ENCODE assay signal across 7 mouse cellular contexts in genomic region chr14:61684473-61685230, GRCm38 (mm10).
A peak's percentile ranks its signal among the peaks of the same experiment; 100 is the strongest.
DNase-seq lines count a peak whose midpoint lies in the region; ATAC-seq and TF ChIP-seq lines count a peak whose summit lies in the region.

No protein-coding gene starts in this region.

- H3K4me3 ChIP-seq in lung, embryonic 14.5 days (ENCODE audit: low read depth, low read length), result peak overlapping the region; percentile 87
- peak overlapping the region; percentile 23 for H3K4me3 ChIP-seq in embryonic facial prominence, embryonic 12.5 days

- ATAC-seq in lung, embryonic 14.5 days (ENCODE audit: insufficient read depth), result no peak
- no peak for ATAC-seq in embryonic facial prominence, embryonic 12.5 days (ENCODE audit: insufficient number of reproducible peaks, insufficient read depth, low FRiP score, low TSS enrichment)

- TF ChIP-seq CTCF in lung, embryonic 14.5 days (IDR thresholded peaks at IDR 0.05; ENCODE audit: low read depth), result no peak

- H3K9me3 ChIP-seq in lung, embryonic 14.5 days (ENCODE audit: low read depth, low read length), result no peaks in the 10 kb centered on the region
- no peaks in the 10 kb centered on the region for H3K9me3 ChIP-seq in embryonic facial prominence, embryonic 12.5 days

- H3K27ac ChIP-seq in lung, embryonic 14.5 days (ENCODE audit: low read depth), result no peak overlapping the region
- H3K27ac ChIP-seq in embryonic facial prominence, embryonic 12.5 days, result no peak overlapping the region

- H3K4me1 ChIP-seq in lung, embryonic 14.5 days (ENCODE audit: insufficient read depth), result peaks cover 10% of the 10 kb centered on the region
- peaks cover 37% of the 10 kb centered on the region; the same call in 1 of the 2 replicates for H3K4me1 ChIP-seq in embryonic facial prominence, embryonic 12.5 days

- intact Hi-C loops in left cerebral cortex, postnatal 14 days (cut with DNase I), result no loop called here

- H3K9ac ChIP-seq in lung, embryonic 14.5 days, result no peak overlapping the region
- H3K9ac ChIP-seq in embryonic facial prominence, embryonic 12.5 days, result no peak overlapping the region

- H3K36me3 ChIP-seq in lung, embryonic 14.5 days (ENCODE audit: insufficient read depth), result no peaks in the 10 kb centered on the region
- no peaks in the 10 kb centered on the region for H3K36me3 ChIP-seq in embryonic facial prominence, embryonic 12.5 days

- H3K27me3 ChIP-seq in lung, embryonic 14.5 days (ENCODE audit: insufficient read depth, low read length), result peaks cover 41% of the 10 kb centered on the region
- peaks cover 31% of the 10 kb centered on the region for H3K27me3 ChIP-seq in embryonic facial prominence, embryonic 12.5 days

- WGBS in lung, embryonic 14.5 days, result 20% methylated on average over 26 of the region's 26 CpGs
- WGBS in embryonic facial prominence, embryonic 12.5 days, result 3% methylated on average over 26 of the region's 26 CpGs

- H3K4me2 ChIP-seq in lung, embryonic 14.5 days, result peak overlapping the region; percentile 96
- H3K4me2 ChIP-seq in embryonic facial prominence, embryonic 12.5 days (replicated peaks), result peak overlapping the region; percentile 96

- DNase-seq in lung, embryonic 14.5 days, result peak; percentile 44
- DNase-seq in lung, postnatal 14 days, result no peak
- DNase-seq in induced T-regulatory cell, adult 2 months (ENCODE audit: low read depth), result peak; percentile 74
- peak; percentile 61 for DNase-seq in naive thymus-derived CD4-positive, alpha-beta T cell, adult 2 months (ENCODE audit: low read depth)
- DNase-seq in right cerebral cortex, postnatal 10 days (ENCODE audit: low spot score in 2 of 2), result no peak
- DNase-seq in left cerebral cortex, postnatal 14 days (ENCODE audit: low spot score in 2 of 2), result no peak

Comparison
In these comparisons a context has a peak if more than half of its experiments do, and no peak if none do; other contexts are left out.
1. DNase-seq: peak in lung, embryonic 14.5 days (single experiment), induced T-regulatory cell, adult 2 months (single experiment) and naive thymus-derived CD4-positive, alpha-beta T cell, adult 2 months (single experiment); none in lung, postnatal 14 days (single experiment), right cerebral cortex, postnatal 10 days (0 of 2) and left cerebral cortex, postnatal 14 days (0 of 2).